Mouse (Mus musculus): ENCODE measurements around the gene Leng8. TPM values are rescaled to one million over a fixed set of nuclear protein-coding genes. Genes with fewer than 3 reads are reported as not detected.

Leng8 gene
- total RNA-seq, 2 experiments from 2014 or later = 164 to 177 TPM

DNA sequence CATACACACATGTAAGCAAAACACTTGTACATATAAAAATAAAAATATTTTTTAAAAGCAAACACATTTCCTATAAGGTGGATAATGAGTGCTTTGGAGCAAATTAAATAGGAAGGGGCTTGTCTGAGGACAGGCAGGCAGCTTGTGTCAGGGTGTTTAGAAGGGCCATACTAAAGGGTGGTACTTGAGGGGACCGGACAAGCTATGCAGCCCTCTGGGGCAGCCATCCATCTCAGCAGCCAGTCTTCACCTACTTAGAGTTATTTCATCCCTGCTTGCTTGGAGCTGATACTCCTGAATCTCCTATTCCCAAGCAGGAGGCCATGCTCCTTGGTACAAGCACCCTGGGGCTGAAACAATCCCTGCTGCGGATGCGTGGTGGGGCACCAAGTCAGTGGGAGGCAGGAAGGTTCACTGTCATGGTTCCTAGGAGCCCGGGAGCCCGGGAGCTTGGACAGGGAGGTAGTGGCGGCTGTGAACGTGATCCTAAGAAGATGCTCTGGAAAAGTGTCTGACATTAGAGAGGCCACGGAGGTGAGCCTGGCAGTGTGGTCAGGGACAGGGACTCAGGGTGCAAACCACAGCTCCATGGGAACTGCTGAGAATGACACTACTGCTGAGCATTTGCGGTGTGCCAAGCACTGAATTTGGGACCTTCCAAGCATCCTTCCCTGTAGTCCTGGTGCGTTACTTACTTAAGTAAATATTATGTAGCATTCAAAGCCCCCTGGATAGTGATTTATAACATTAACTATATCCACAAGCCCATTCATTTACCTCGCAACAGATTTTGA is 9.7 kb upstream of the Leng8 start:
- peak in 1 of 2 experiments; percentile 17 for DNase-seq (ENCODE audit: low spot score in 2 of 2)

DNA sequence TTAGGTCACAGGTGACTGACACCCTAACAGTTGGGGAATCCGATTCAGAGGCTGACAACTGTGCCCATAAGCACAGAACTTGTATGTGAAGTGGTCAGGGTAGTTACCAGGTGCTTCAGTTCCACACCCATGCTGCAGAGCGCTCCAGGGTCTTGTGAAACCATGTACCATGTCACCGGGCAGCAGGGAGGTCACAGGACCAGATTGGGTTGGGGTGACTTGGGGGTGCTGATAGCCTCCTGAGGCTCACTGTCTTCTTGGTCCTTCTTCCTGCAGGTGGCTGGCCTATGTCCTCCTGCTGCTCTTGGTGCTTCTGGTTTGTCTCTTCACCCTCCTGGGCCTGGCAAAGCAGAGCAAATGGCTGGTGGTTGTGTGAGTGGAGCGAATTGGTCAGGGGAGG is 8.9 kb upstream of the Leng8 start:
- no peak for DNase-seq (ENCODE audit: low spot score in 2 of 2)

DNA sequence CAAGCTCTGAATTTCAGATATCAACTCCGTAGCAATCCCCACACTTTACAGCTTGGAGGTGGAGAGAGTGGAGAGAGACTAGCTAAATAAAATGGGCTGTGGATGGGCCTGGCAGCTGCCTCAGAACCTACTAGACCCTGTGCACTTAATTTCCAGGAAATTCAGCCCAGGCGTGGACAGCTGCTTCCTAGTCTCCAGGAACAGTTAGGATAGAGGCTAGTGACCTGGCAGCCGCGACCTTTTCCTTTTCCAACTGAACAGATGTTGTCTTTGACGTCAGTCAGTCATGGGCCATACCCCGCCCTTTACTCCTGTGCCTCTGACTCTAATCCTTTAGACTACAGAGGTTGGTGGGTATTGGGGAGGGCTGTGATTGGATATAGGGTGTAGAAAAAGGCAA is 8.0 kb upstream of the Leng8 start:
- no peak for DNase-seq (ENCODE audit: low spot score in 2 of 2)

DNA sequence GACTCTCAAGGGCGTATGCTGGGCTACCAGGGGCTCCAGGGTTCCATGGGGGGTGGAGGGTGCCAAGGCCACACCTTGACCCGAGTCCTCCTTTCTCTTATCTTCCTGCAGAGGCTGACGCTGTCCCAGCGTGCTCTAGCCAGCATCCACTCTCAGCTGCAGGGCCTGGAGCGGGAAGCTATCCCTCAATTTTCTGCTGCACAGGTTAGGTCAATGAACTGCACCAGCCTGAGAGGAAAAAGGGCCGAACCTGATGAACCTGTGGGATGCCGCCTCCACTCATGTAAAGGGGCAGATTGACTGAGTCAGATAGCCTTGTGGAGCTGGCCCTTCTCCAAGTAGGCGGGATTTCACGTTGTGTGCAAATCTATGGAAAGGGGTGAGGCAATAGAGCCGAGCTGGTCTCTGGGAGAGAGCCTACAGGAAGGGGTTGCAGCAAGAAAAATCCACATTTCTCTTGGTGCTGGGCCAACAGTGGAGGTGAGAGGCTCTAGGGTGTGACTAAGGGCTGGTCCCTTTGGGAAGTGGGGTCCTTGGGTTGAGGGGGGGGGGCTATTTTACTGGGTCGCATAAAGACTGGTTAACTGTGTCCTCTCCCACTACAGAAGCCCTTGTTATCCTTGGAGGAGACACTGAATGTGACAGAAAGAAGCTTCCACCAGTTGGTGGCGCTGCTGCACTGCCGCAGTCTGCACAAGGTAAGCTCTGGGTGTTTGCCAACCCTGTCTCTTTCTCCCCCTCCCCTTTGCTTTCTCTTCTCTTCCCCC is 6.0 kb upstream of the Leng8 start:
- peak; percentile 90 for DNase-seq (ENCODE audit: low spot score in 2 of 2)

DNA sequence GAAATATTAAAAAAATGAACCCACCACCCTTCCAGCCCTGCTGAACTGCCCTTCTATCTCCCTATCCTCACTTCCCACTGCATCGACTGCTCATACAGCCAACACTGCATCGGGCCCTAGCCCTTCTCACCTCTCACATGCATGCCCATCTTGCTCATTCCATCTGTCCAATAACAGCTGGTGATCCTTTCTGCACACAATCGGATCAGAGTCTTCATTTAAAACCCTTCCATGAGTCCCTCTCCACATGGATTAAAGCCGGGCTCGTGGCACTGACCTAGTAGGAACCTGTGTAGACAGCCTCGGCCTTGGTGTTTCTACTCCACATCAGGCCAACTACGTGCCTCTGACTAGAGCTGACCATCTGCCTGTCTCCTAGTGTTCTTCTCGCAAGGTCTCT is 4.9 kb upstream of the Leng8 start:
- no peak for DNase-seq (ENCODE audit: low spot score in 2 of 2)

DNA sequence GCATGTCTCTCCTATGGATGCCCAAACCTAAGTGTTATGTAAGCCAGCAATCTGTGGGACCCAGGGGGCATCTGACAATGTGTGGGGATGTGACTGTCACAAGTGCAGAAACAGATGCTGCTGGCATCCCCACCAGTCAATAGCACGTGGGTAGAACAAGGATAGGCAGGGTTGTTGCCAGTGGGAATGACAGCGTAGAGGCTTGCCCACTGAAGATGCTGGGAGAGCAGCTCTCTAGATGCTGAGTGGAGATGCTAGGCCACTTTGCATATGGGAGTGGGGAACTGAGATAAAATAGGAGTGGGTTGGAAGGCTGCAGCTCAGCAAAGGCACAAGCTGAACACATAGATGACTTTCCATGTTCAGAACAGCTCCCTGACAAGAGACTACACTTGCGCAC is 4.3 kb upstream of the Leng8 start:
- peak in 1 of 2 experiments; percentile 55 for DNase-seq (ENCODE audit: low spot score in 2 of 2)

DNA sequence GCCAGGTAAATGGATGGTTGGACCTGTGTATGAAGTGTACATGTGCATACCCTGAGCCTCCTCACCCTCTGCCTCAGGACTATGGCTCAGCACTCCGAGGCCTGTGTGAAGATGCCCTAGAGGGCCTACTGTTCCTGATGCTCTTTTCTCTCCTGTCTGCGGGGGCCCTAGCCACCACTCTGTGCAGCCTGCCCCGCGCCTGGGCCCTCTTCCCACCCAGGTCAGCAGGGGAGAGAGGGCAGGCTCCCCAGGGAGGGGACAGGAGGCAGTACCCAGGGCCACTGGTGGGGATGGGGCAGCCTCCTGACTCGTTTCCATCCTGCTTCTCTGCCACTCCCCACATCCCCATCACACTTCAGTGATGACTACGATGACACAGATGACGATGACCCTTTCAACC is 3.8 kb upstream of the Leng8 start:
- DNase-seq (ENCODE audit: low spot score in 2 of 2) = peak in 1 of 2 experiments; percentile 29

DNA sequence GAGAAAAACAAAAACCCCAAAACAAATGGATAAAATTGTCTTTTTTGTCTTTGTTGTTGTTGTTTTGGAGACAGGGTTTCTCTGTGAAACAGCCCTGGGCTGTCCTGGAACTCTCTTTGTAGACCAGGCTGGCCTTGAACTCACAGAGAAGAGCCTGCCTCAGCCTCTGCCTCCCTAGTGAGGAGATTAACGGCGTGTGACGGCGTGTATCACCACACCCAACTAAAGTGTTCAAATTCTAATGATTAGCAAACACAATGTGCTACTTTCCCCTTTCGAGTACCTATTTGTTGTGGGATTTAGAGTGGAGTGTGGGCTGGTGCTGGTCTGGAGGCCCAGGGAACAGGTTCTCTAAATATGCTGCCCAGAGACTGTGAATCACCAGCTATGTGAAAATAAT is 1.9 kb upstream of the Leng8 start:
- DNase-seq (ENCODE audit: low spot score in 2 of 2) = no peak

DNA sequence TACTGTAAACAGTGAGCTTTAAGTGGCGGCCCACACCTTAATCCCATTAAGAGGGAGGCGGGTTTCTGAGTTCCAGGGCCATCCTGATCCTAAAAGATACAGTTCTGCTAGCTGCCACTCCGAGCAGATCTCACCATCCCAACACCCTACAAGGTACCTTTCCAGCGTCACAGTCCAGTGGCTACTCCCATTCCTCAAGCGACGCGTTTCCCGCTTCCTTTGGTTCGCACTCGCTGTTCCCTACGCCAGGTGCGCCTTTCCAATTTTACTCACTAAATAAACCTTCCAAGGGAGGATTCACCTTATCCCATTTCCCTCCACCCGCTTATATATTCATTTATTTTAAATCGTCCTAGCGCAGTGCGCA is 452 bp upstream of the Leng8 start:
- DNase-seq (ENCODE audit: low spot score in 2 of 2) = no peak

DNA sequence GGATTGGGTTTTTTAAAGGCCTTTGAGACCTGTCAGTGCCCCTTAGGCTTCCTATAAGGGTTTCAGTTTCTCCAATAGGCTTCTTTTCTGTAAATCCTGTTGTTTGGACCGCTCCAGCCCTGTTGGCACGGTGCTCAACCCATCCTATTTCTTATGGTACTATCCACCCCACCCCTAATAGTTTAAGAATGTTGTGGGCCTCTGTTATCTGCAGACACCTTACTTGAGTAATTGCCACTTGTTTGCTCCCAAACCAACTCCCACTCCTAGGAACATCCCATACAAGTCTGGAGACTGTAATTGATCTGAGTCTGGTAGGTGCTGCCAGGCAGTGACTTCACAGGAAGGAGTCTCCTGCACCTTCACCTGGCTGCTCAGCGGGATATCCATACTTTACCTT is 907 bp downstream of the Leng8 start:
- DNase-seq (ENCODE audit: low spot score in 2 of 2) = peak in 1 of 2 experiments; percentile 19

DNA sequence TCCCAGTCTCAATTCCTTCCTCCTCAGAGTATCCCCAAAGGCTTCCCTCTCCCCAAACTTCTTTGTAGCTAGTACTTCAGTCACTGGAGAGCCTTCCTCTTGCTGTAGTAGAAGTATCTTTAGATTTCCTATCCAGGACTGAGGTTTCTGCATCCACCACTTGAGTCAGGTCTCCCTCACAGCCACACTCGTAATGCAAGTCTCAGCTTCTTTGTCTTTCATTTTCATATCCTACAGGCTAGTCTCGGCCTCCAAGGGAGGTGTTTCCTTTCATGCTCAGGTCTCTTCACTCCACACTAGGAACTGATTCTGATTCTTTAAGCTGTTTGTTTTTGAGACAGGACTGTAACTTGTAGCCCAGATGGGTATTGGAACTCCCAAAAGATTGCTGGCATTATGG is 1.3 kb downstream of the Leng8 start:
- no peak for DNase-seq (ENCODE audit: low spot score in 2 of 2)

DNA sequence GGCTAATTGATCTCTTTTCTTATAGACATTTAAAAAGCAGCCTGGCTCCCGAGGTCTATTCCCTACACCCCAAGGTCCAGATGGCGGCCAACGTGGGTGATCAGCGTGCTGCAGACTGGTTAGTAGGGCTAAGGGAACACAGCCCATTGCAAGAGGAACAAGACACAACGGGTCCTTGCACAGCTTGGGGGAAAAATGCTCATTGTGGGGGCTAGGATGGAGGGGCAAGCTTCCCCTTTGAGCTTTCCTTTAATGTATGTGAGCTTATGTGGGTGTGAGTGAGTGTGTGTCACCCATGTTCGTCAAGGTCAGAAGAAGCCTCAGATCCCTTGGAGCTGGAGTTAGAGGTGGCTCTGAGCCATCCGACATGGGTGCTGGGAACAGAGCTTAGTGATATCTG is 1.8 kb downstream of the Leng8 start:
- DNase-seq (ENCODE audit: low spot score in 2 of 2) = peak in 1 of 2 experiments; percentile 12

DNA sequence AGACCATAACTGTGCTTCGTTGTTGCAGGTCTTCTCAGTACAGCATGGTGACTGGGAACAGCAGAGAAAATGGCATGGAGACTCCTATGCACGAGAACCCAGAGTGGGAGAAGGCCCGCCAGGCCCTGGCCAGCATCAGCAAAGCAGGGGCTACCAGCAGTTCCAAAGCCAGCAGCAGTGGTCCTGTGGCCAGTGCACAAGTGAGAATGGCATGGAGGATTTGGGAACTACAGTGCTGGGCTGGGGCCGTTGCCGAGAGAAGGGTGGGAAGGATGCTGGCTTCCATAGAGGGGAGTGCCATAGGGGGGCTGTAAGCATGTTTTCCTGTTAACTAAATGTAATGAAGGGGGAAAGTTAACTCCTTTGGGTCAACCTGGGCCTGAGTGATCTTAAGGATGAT is 2.6 kb downstream of the Leng8 start:
- peak in 1 of 2 experiments; percentile 8 for DNase-seq (ENCODE audit: low spot score in 2 of 2)

DNA sequence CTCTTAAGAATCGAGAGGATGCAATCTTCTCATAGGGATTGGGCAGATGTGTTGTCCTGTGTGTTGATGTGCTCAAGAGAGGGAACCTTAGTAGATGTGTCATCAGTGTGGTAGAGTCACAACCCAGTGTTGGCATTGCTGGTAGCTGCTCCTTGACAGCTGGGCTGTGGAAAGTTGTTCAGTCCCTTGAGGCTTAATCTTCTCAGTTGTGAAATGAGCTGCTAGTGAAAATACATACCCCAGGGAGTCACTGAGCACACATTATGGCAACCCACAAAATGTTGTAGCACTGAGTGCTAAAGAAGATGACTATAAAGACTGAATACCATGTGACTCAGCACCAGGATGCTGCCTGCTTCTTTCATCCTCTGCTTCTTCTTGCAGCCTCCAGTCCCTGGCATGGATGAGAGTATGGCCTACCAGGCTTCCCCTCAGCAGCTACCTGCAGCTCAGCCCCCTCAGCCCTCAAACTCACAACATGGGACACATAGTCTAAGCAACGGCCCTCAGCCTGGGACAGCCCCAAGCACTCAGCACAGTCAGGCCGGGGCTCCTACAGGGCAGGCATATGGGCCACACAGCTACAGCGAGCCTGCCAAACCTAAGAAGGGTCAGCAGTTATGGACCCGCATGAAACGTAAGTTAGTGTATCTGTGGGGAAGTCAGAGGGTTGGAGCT is 4.9 kb downstream of the Leng8 start:
- peak in 1 of 2 experiments; percentile 7 for DNase-seq (ENCODE audit: low spot score in 2 of 2)

DNA sequence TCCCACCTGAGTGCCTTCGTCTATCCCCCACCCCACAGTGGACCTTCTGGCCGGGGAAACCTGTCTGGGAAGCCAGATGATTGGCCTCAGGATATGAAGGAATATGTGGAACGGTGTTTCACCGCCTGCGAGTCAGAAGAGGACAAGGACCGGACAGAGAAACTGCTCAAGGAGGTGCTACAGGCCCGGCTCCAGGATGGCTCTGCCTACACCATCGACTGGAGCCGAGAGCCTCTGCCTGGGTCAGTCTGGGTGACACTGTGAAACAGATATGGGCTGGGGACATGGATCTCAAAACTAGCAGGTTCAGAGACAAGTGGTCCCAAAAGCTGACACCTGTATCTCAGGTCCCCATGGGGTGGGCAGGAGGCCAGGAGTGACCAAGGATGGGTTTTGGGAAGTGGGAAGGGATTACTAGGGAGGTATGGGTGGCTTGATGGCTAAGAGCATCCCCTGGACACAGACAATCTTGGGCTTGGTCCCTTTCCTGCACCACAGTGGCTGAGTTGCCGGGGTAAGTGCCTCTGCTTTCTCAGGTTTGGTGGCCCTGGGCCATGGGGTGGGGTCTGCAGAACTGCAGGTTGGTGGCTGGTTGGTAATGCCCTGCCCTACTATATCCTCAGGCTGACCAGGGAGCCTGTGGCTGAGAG is 6.1 kb downstream of the Leng8 start:
- DNase-seq (ENCODE audit: low spot score in 2 of 2) = peak; percentile 3 to 21

DNA sequence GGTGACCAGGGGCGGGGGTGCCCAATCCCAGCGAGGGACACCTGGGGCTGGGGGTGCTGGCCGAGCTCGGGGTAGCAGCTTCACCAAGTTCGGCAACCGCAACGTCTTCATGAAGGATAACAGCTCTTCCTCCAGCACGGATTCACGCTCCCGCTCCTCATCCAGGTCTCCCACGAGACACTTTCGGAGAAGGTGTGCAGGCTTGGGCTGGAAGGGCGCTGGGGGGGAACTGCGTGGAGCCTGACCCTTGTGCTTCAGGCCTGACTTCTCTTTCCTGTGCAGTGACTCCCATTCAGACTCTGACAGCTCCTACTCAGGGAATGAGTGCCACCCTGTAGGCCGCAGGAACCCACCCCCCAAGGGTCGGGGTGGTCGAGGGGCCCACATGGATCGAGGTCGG is 6.7 kb downstream of the Leng8 start:
- peak; percentile 2 to 14 for DNase-seq (ENCODE audit: low spot score in 2 of 2)

DNA sequence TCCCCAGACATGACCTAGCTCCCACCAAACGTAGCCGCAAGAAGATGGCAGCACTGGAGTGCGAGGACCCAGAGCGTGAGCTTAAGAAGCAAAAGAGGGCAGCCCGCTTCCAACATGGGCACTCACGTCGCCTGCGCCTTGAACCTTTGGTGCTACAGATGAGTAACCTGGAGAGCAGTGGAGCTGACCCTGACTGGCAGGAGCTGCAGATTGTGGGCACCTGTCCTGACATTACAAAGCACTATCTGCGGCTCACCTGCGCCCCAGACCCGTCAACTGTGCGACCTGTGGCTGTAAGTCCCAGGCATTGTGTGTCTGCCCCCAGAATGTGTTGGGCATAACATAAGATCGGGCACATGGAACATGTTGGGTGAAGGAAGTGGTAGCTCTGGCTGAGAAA is 7.2 kb downstream of the Leng8 start:
- DNase-seq (ENCODE audit: low spot score in 2 of 2) = peak in 1 of 2 experiments; percentile 9

DNA sequence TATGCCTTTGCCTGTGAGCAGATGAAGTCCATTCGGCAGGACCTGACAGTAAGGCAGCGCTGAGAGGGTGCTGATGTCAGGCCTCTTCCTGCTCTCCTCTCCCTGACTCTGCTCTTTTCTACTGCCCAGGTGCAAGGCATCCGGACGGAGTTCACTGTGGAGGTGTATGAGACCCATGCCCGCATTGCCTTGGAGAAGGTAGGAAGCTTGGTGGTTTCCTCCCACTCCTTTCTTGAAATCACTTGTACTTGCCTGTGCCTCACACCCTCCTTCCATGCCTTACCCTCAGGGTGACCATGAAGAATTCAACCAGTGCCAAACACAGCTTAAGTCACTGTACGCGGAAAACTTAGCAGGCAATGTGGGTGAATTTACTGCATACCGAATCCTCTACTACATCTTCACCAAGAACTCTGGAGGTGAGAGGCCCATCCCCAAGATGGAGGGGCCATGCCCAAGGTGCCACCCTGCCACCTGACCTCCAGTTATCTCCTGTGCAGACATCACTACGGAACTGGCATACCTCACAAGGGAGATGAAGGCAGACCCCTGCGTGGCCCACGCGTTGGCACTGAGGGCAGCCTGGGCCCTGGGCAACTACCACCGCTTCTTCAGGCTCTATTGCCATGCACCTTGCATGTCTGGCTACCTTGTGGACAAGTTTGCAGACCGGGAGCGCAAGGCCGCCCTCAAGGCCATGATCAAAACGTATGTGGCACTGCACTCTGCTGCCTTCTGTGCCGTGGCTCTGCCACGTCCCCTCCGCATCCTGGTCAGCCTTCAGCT is 8.1 kb downstream of the Leng8 start:
- peak; percentile 7 to 16 for DNase-seq (ENCODE audit: low spot score in 2 of 2)

DNA sequence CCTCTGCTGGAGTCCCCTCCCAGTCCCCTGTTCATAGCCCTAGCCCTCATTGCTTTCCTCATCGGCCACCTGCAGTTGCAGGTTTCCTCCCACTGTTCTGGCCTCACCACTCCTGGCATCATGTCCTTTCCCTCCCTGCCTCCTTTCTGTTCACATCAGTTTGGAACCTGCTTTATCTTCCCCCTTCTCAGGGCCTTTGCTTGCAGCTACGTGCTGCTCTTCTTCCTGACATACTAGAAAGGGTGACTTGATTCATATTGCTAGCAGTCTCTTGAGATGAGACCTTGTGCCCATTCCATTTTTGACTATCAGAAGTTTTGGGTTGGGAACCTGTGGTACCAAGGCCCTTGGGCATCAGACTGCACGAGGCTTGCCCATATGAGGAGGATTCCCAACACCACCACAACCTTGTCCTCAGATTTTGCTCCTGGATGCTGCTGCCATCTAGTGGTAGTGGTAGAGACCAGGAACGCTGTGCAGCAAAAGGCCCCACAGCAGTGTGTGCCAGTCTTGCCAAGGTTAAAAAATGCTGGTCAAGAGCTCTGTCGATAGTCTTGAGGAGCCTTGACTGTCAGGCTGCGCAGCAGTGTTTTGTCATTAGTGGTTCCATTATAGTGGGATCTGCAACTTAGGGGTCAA is 8.8 kb downstream of the Leng8 start:
- peak; percentile 58 to 63 for DNase-seq (ENCODE audit: low spot score in 2 of 2)
